Mouse (Mus musculus) cerebellum, postnatal 4 days (tissue): ENCODE measurements at regions not wholly inside any gene's neighbourhood (a gene's known extent, or its start where the extent isn't known, plus 50 kb on each side); places are given as distances from the start of the nearest gene placed in this dataset.

Experiments used
- DNase-seq, 2 experiments: peaks; one replicate each; pipeline ENCODE4 v3.0.0; 2022; ENCODE audit warnings: low spot score in 2 of 2, mixed read lengths in 1 of 2

GRCm38 (mm10) chr1:14513662-14514061 lies 1579.5 kb downstream of the 4930444P10Rik start:
- DNase-seq: no peak

DNA sequence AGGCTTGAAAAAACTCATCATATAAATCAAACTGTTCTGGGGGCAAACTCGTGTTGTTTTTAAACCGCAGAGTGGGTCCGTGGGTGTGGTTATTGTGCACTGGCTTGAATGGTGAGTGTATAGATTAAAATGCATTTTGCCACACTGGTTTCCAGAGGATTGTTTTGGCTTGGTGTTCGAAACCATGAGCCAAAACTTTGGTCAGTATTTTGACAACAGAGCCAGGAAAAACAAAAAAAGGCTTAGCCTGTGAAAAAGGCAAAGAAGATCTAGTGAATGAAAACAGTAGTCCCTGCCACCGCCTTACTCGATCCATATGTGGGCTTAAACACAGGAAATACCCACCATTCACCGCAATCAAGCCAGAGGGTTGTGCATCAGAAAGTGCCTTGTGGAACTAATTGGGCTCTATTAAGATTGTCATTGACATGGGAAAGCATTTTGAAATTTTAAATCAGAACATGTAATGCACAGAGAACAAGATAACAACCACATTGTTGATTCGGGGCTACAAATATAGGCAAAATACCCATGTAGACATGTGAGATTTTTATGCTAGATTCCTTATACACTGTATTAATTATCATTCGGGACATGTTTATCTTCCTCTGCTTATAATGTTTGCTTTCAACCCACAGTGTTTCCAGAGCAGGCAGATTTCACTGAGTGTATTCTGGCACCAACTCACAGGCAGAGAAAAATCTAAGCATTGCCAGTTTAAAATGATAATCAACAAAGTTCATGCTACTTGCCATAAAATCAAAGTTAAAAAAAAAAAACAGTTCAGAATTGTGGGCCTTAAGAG lies 1580.4 kb downstream of the 4930444P10Rik start:
- DNase-seq: no peak

- DNase-seq: no peak
Measured at GRCm38 (mm10) chr1:14506831-14507690, 1586.1 kb downstream of the 4930444P10Rik start.

DNA sequence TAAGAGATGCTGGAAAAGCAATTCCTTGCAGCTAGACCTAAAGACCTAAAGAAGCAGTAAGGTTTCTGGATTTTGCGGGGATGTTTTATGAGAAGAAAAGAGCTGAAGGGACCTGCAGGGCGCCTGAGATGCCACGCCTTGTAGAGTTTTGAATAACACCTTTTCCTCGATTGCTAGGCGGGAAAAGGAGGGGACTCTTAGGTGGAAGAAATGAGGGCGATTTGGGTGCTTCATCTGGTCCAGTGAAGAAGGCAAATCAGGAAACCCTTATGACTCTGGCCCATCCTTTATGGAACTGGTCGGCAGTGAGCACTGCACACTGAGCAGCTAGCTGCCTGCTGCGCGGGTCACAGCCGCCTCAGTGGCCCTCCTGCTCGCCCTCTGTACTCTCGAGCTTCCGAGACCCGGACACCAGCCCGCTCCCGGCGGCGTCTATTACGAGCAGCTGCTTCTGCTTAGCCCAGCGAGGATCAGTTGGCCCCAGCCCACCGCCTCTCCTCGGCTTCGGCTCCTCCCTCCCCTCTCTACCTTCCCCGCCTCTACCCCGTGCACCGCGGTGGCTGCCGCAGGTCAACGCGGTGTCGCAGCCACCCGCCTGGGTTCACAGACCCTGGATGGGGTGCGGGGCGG lies 1586.8 kb downstream of the 4930444P10Rik start:
- peak in 1 of 2 experiments; percentile 53 for DNase-seq

- no peak for DNase-seq
Measured at GRCm38 (mm10) chr1:14505741-14506140, 1587.4 kb downstream of the 4930444P10Rik start.

DNA sequence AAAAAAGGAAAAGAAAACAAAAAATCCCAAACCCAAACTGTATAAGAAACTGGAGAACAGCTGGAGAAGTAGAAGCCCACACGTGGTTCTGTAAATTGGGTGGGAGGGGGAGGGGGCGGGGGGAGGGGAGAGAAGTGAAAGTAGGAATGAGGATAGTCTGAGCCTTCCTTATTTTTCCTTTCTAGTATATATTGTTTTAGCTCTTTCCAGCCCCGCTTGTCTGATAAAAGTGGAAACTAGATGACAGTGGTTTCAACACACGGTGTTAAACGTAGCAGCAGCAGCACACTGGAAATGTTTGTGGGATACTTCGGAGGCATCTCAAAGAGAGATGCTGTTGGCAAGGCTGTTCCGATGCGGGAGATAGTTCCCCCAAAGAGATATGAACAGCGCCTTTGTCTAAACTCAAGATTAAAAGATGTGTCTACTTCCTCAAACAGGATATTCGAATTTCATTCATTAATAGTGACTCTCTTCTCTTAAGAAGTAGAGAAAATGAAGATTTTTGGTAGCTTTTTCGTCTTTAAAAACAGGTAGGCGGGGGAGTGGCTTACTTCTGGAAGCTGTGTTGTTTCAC lies 1588.3 kb downstream of the 4930444P10Rik start:
- no peak for DNase-seq

- DNase-seq: no peak
Measured at GRCm38 (mm10) chr1:14503881-14504742, 1589.0 kb downstream of the 4930444P10Rik start.

GRCm38 (mm10) chr1:14503193-14503800 lies 1589.8 kb downstream of the 4930444P10Rik start:
- DNase-seq: no peak

DNA sequence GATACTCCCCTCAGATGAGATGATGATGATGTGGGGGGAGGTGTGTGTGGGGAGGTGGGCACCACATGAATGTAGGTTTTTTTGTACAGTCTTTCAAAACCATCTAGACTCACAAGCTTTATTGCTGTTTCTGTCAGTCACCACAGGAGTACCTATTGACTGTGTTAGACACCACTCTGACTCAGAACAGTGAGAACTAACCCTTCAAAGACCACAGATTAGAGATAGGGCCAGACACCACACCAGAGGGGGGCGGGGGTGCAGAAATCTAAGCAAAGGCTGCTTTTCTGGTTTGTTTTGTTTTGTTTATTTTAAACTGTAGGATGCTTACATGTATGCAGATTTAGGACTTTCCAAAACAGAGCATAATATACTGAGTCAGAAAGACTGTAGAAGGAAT lies 1594.0 kb downstream of the 4930444P10Rik start:
- DNase-seq: no peak

- no peak for DNase-seq
Measured at GRCm38 (mm10) chr1:14490026-14490425, 1603.1 kb downstream of the 4930444P10Rik start.

- no peak for DNase-seq
Measured at GRCm38 (mm10) chr1:14487708-14488127, 1605.4 kb downstream of the 4930444P10Rik start.

- DNase-seq: no peak
Measured at GRCm38 (mm10) chr1:14485746-14486145, 1607.4 kb downstream of the 4930444P10Rik start.

- DNase-seq: no peak
Measured at GRCm38 (mm10) chr1:14484121-14484916, 1608.8 kb downstream of the 4930444P10Rik start.

DNA sequence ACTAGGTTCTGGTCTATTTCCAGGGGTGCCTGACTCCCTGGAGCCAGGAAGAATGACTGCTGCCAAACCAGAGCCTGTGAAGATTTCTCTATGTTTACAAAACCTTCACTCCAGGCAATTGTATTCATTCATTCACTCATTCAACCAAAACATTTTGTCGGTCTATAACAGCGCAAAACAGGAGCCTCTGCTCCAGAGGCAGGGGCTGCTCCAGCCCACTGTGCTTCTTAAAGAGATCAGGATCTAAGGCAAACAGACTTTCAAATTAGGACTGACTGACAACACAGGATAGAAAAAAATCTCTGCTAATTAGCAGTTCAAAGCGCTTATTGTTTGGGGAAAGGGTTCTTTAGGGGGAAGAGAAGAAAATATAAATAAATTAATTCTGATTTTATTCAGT lies 1620.8 kb downstream of the 4930444P10Rik start:
- DNase-seq: no peak

GRCm38 (mm10) chr1:14471551-14471950 lies 1621.6 kb downstream of the 4930444P10Rik start:
- DNase-seq: no peak

- no peak for DNase-seq
Measured at GRCm38 (mm10) chr1:14464788-14465482, 1628.2 kb downstream of the 4930444P10Rik start.

GRCm38 (mm10) chr1:14462496-14462895 lies 1630.6 kb downstream of the 4930444P10Rik start:
- DNase-seq: no peak

GRCm38 (mm10) chr1:14460811-14461210 lies 1632.3 kb downstream of the 4930444P10Rik start:
- no peak for DNase-seq

GRCm38 (mm10) chr1:14429326-14429725 lies 1663.8 kb downstream of the 4930444P10Rik start:
- DNase-seq: no peak
